Mouse (Mus musculus): ENCODE measurements around the gene Unc93a2. TPM values are rescaled to one million over a fixed set of nuclear protein-coding genes. Genes with fewer than 3 reads are reported as not detected.
"Not testable (repeated sequence)": the region's sequence is repeated elsewhere in the genome, so short reads cannot be mapped to it uniquely, and the experiment has no call there.

The Unc93a2 gene
- polyA plus RNA-seq, 1 experiment from 2014 or later: 0.08 TPM

DNA sequence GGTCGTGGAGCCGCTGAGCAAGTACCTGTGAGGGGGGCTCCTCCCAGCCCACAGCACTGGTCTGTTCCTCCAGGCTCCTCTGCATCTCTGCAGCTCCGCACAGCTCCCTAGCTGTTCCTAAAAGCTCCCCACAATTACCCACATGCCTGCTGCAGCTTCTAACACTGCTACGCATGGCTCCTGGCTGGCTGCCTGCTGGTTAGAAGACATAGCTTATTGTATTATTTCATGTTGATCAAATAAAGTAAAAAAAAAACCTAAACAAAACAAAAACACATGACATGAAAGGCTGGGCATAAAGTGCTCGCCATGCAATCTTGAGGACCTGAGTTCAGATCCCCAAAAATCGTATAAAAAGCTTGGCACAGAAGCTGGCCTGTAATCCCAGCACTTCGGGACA, 4.6 kb upstream of the Unc93a2 start:
- 67% methylated on average over 7 of the region's 7 CpGs for WGBS
- not testable (repeated sequence) for H3K9me3 ChIP-seq

DNA sequence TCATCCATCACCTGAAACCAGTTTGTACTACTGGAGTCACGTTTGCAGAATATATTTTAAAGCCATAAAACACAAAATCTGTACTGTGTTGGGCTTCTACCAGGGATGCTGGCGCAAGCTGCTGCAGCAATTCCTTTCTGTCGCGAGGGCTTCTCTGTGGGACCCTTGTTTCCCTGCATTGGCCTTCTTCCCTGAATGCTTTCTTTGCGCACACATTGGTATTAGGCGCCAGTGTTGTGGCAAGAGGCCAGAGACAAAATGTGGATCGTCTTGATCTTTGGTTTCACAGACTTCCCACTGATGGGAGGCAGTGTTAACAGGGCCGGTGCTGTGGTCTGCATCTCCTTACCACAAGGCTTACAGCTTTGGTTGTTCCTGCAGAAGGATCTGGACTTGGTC, 3.7 kb upstream of the Unc93a2 start:
- ATAC-seq (replicated peaks); H3K4me2 ChIP-seq; H3K9me3 ChIP-seq; H3K4me1 ChIP-seq; H3K9ac ChIP-seq; H3K27ac ChIP-seq; H3K4me3 ChIP-seq; H3K36me3 ChIP-seq (replicated peaks); H3K27me3 ChIP-seq (replicated peaks): not testable (repeated sequence)
- whole genome bisulfite sequencing: 74% methylated on average over 8 of the region's 8 CpGs

More for the DNA sequence above, 4.6 kb upstream of the Unc93a2 start:
- ATAC-seq (replicated peaks); H3K4me1 ChIP-seq; H3K27me3 ChIP-seq (replicated peaks); H3K9ac ChIP-seq; H3K4me3 ChIP-seq; H3K27ac ChIP-seq; H3K4me2 ChIP-seq; H3K36me3 ChIP-seq (replicated peaks): not testable (repeated sequence)

DNA sequence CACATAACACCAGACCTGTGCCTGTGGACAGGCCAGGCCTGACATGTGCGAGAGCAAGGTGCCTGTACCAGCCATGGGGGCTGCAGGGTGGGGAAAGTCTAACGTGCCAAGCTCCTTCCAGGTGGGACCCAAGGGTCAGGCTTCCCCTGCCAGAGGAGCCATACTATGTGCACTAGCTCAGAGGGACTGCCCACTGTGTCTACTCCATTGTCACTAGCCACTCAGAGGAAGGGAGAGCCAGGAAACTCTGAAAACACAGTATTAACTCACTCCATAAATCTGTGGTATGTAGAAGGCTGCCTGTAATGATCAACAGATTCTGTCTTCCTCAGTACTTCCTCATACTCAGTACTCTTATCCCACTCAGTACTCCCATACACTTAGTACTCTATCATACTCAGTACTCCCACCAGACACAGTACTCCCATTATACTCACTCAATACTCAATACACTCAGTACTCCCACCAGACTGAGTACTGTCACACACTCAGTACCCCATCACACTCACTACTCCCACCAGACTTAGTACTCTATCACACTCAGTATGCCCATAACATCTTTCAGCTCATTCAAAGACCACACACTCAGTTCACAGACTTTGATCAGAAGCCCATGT, 3.2 kb upstream of the Unc93a2 start:
- H3K4me1 ChIP-seq; H3K36me3 ChIP-seq (replicated peaks); H3K4me3 ChIP-seq; H3K27ac ChIP-seq; H3K9me3 ChIP-seq; H3K4me2 ChIP-seq; ATAC-seq (replicated peaks); H3K27me3 ChIP-seq (replicated peaks); H3K9ac ChIP-seq: not testable (repeated sequence)
- no CpG with 5 or more reads among the region's 2 CpGs for whole genome bisulfite sequencing

DNA sequence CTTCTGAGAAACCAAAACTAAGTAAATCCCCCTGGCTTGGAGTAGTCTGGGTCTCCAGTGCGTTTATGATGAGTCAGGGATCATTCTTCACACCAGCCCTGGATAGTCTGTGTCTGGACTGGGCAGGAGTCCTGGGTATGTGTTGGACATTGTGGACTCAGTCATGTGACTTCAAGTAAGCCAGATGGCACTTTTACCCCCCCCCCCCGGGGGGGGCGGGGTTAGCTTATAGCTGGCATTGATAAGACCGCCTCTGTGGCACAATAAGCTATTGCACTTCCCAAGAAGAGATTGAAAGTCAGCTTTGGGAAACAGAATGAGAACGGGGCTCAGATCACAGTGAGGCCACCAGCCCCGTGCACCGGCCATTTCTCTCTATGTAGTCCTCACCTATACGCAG, 752 bp upstream of the Unc93a2 start:
- ATAC-seq (replicated peaks); H3K9ac ChIP-seq; H3K4me2 ChIP-seq; H3K27me3 ChIP-seq (replicated peaks); H3K36me3 ChIP-seq (replicated peaks); H3K4me3 ChIP-seq; H3K27ac ChIP-seq; H3K4me1 ChIP-seq; H3K9me3 ChIP-seq: not testable (repeated sequence)
- WGBS: 68% methylated on average over 8 of the region's 8 CpGs

DNA sequence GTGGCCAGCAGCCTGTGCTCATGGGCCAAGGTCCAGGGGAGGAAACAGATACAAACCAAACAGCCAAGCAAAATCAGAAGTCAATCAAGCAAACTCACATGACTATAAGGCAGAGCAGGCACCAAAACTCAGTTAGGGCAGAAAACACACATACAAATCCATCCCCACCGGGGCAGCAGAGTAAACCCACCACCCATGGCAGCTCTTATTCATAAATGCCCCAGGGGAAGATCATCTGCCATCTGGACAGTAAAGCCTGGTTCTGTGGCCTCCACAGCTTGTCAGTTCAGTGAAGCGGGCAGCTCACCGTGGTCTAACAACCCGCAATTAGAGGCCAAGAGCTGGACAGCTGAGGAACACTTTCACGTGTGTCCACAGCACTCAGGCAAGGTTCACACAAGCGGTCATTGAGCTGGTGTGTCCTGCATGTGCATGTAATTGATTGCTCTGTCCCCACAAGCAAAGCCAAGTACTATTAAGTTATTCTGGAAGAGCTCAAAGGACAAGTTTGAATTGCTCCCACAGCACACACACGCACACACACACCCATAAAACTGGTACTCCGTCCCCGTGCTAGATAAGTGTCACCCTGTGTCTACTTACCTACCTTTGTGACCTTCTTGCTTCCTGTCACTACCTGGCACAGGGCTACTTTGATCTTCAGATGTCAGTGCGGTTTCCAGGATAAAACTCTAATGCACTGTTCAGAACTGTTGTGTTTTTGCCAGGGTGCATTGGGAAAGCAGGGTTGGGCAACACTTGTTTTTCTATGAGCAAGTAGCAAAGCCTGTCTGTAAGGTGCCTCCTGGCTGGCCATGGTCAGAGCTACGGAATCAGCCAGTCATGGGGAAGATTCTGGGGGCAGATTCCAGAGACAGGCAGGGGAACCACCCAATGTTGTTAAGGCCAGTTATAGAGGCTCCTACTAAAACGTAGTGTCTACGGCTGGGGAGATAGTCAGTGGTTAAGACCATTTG, 1.8 kb downstream of the Unc93a2 start:
- not testable (repeated sequence) for H3K27ac ChIP-seq; H3K36me3 ChIP-seq (replicated peaks); H3K4me2 ChIP-seq; ATAC-seq (replicated peaks); H3K4me1 ChIP-seq; H3K9ac ChIP-seq; H3K27me3 ChIP-seq (replicated peaks); H3K9me3 ChIP-seq; H3K4me3 ChIP-seq
- 83% methylated on average over 12 of the region's 13 CpGs for WGBS

DNA sequence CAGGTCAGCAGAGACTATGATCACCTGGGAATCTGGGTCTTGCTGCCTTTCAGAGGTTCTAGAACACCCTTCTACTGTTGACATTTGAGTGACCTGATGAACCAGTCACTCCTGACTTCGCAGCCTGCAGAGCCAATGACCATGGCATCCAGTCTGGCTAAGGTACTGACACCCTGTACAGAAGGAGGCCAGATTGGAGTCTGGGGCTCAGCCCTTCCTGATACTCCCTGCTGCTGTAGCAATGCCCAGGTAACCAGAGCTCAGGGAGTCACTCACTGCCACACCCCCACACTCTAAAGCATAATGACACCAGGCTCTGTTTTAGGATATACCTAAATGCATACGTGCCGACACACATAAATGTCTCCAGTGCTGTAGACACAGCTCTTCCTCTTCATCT, 2.6 kb downstream of the Unc93a2 start:
- WGBS: 74% methylated on average over 1 of the region's 3 CpGs
- not testable (repeated sequence) for H3K4me1 ChIP-seq; H3K4me2 ChIP-seq; H3K9me3 ChIP-seq; H3K36me3 ChIP-seq (replicated peaks); ATAC-seq (replicated peaks); H3K4me3 ChIP-seq; H3K27me3 ChIP-seq (replicated peaks); H3K9ac ChIP-seq; H3K27ac ChIP-seq

DNA sequence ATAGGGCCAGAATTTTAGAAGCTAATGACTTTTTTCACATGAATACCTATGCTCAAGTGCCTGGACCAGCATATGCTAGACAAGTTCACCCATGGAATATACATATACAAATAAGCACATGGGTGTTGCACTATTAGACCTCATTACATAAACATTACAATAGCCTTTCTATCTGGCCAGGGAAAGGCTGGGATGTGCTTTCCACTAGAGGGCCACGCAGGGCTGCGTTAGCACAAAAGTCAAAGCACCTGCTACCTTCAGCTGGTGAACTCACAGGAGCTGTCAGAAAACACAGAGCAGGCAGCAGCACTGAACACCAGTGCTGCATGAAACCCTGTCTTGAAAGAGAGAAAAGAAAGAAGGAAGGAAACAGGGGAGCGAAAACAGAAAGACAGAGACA, 7.4 kb downstream of the Unc93a2 start:
- WGBS: 25% methylated on average over 3 of the region's 3 CpGs

DNA sequence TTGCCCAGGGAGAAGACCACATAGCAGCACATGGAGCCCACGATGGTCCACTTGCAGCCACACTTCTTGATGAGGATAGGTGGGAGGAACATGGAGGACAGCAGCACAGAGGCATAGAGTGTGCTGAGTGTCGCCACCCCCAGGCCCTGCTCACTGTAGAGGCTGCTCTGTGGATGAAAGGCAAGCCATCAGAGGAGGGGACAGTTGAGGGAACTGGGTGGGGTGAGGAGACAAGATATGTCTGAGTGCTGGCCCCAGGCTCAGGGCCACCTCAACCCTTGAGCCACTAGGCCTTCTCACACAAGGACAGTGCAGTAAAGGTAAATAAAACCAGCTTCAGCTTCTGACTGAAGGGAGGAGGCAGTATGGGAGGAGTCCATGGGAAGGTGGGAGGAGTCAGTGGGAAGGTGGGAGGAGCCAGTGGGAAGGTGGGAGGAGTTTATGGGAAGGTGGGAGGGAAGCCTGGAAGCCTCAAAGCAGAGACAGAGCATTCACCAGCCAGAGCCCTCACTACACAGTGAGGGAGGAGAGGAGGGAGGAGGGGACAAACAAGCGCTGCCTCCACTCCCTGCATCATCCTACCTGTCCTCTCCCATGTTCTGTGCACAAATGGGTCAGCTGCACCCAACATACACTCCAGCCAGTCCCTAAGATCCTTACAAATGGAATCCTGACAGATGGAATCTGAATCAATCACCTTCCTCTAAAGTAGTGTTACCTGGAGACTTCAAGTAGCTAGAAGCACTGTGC, 8.1 kb downstream of the Unc93a2 start:
- WGBS: 92% methylated on average over 1 of the region's 3 CpGs
- peak; percentile 53 for ATAC-seq (replicated peaks)
- not testable (repeated sequence) for H3K4me1 ChIP-seq; H3K27ac ChIP-seq; H3K36me3 ChIP-seq (replicated peaks); H3K4me3 ChIP-seq; H3K4me2 ChIP-seq; H3K9ac ChIP-seq; H3K9me3 ChIP-seq; H3K27me3 ChIP-seq (replicated peaks)

More for the DNA sequence above, 7.4 kb downstream of the Unc93a2 start:
- not testable (repeated sequence) for H3K27me3 ChIP-seq (replicated peaks); H3K36me3 ChIP-seq (replicated peaks); H3K9ac ChIP-seq; H3K4me2 ChIP-seq; H3K27ac ChIP-seq; H3K4me3 ChIP-seq; H3K4me1 ChIP-seq; H3K9me3 ChIP-seq
- peak; percentile 49; the same call in 1 of the 2 replicates for ATAC-seq (replicated peaks)

DNA sequence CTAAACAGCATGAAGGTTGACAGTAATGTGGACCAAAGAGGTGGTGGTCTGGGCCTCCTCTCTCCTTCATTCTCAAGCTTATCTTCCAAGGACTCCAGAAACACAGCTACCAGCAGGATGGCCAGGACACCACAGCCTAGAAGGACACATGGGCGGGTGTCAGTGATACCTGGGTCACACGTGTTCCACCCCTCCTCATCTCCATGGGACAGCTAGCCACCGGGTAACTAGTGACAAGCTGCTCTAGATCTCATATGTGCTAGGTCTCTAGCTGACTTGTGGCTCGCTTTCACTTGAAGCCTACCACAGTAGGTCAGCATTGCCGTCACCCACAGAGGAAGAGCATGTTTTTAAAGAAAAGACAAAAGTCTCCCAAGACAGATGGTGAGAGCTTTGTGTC, 13.4 kb downstream of the Unc93a2 start, which contains the start of gene Gm49630:
TSS of gene Gm49630 (minus strand) at position 101 of the 400 bp plus-strand sequence.
- H3K4me3 ChIP-seq; H3K4me1 ChIP-seq; H3K4me2 ChIP-seq; H3K27me3 ChIP-seq (replicated peaks); H3K36me3 ChIP-seq (replicated peaks); H3K9ac ChIP-seq; H3K9me3 ChIP-seq; H3K27ac ChIP-seq; ATAC-seq (replicated peaks): not testable (repeated sequence)
- 85% methylated on average over 4 of the region's 5 CpGs for WGBS

DNA sequence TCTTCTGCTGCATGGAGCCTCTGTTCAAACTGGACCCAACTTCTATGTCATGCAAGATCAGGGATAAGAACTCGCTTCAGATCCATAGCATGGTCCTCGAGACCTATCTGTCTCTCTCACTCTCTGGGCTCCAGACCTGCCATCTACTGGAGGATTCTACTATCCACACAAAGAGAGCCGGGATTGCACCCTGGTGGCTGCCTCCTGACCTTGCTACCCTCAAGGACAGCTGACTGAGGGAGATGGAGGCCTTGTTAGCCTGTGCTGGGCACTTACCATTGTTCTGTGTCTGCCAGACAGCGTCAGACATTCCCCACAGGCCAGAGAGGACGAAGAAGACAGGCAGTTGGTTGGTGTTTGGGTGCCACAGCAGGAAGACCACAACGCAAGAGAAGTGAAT, 15.9 kb downstream of the Unc93a2 start:
- H3K4me3 ChIP-seq; H3K9ac ChIP-seq; H3K4me1 ChIP-seq; H3K4me2 ChIP-seq; H3K9me3 ChIP-seq; H3K36me3 ChIP-seq (replicated peaks); ATAC-seq (replicated peaks); H3K27me3 ChIP-seq (replicated peaks); H3K27ac ChIP-seq: not testable (repeated sequence)
- WGBS: 80% methylated on average over 6 of the region's 6 CpGs

DNA sequence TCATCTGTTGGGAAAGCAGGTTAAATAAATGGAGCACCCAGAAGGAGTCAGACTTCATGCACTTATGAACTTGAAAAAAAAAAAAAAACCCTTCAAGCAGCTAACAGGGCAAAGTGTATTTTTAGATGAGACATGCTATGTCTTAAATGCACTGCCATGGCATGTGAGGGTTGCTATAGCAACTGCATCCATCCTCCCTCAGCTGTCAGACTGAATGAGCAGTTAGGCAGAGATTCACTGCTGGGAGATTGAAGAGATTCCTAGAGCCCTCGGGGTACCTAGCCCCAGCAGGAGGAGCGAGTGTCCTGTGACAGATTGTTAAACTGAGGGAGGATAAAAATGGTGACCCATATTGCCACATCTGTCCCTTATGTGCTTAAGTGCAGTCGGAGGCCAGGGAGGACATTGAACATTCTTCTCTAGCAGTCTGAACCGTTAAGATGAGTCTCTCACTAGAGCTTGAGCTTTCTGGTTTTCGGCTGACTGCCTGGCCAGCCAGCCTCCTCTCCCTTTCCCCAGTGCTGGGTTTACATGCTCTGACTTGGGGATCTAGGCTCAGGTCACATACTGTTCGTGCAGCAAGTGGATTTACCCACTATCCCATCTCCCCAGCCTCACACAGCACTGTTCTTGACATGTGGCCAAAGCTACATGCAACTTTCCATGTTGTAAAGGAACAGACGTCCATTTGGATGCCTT, 18.4 kb downstream of the Unc93a2 start:
- not testable (repeated sequence) for H3K36me3 ChIP-seq (replicated peaks); H3K4me2 ChIP-seq; H3K9me3 ChIP-seq; H3K9ac ChIP-seq; H3K4me3 ChIP-seq; H3K4me1 ChIP-seq; H3K27me3 ChIP-seq (replicated peaks)
- WGBS: 27% methylated on average over 4 of the region's 7 CpGs
- H3K27ac ChIP-seq: peak overlapping the region; percentile 63; the same call in 1 of the 2 replicates
- ATAC-seq (replicated peaks): peak; percentile 94

DNA sequence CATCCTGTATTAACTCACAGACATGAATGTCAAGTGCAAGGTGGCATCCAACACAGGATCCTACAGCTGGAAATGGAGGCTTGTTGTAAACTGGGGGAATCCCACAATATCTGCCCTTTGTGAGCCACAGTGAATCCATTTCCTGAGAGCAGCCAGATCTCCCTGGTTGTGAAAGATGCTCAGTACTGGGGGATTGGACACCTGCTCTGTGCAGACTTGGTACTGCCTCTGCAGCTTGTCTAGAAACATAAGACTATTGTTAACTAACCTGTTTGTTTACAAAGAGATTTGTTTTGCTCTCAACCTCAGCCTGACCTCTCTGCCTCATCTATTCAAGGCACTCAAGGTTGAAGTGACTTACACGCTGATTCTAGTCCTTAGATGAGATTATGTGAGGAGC, 19.0 kb downstream of the Unc93a2 start:
- H3K36me3 ChIP-seq (replicated peaks); H3K9ac ChIP-seq; H3K9me3 ChIP-seq; H3K27me3 ChIP-seq (replicated peaks); H3K4me2 ChIP-seq; H3K4me3 ChIP-seq; H3K4me1 ChIP-seq: not testable (repeated sequence)
- WGBS: 9% methylated on average over 1 of the region's 1 CpGs
- H3K27ac ChIP-seq: peak overlapping the region; percentile 71
- ATAC-seq (replicated peaks): peak; percentile 52
